Mouse (Mus musculus): ENCODE measurements around the gene Zfp36l1. TPM values are rescaled to one million over a fixed set of nuclear protein-coding genes. Genes with fewer than 3 reads are reported as not detected.
A peak's percentile ranks its signal among the peaks of the same experiment; 100 is the strongest.

The Zfp36l1 gene
- polyA plus RNA-seq, 3 experiments from 2014 or later: 109 to 177 (median 123) TPM

GRCm38 (mm10) chr12:80130558-80131358, 17.9 kb upstream of the Zfp36l1 start:
- ATAC-seq: peak; percentile 70

DNA sequence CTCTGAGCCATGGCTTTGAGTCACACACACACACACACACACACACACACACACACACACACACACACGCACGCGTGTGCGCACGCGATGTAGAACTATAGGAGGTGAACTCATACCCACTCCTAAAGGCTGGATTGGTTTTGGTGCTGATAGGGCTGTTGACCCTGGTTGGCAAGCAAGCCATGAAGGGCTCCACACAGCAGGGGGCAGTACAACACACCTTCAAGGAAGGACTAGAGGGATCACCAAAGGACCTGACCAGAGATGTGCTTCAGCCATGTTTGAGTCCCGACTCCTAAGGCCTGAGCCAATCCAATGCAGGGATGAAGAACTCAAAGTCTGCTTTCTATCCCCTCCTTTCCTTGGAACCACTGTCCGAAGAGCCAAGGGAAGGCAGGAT, 16.7 kb upstream of the Zfp36l1 start:
- no peak for ATAC-seq

DNA sequence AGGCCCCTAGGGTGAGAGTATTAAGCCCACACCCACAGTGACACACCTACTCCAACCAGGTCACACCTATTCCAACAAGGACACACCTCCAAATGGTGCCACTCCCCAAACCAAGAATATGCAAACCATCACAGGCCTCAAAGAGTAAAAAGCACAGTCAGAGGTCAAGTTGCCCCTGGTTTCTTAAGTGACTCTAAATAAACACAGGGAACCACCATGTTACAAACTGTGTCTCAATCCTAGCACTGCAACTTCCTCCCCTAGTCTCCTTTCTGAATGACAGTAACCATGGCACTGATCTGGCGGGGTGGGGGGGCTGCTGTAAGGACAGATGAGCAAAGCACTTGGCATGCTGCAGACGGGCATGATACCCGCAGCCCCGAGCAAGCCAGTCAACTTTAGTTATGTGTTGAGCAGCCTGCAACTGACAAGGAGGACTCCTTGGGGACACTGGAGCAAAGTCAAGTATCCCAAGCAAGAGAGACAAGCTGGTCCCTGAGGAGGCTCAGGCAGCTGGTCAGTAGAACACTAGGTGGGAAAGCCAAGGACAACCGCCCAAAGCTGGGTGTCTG, 14.5 kb upstream of the Zfp36l1 start:
- ATAC-seq: no peak

DNA sequence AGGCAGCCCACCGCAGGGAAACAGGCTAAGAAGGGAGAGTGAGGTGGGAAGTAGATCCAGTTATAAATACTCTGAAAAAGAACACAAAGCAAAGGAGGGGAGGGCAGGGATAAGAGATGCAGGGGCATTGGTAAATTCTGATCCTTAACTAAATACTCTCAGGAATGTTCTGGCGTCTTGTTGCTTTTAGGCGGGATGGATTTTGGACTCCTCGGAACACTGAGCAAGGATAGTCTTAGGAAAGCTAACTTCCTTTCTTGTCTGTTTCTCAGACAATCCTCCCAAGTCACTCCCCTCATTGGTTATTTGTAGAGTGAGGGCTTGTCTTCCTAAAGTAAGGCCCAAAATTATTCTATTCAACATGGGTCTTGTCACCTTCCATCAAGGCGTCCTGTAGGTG, 12.5 kb upstream of the Zfp36l1 start:
- no peak for ATAC-seq

GRCm38 (mm10) chr12:80124756-80125155, 11.9 kb upstream of the Zfp36l1 start:
- ATAC-seq: no peak

DNA sequence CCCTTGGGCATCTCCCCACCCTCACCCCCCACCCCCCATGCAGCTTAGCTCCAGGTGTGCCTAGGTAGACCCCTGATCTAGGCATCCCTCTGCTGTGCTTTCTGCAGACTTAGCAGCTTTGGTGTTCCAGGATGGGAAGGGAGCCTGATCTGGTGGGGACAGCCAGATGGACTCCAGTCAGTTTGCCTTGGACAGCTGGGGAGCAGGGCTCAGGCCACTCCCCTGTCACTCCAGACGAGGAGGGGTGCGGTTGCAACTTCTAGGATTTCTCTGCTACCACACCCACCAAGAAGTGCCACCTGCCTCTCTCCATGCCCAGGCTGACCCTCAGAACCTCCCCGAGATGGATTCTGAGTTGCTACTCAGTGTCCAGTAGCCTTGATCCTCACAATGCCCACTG, 11.4 kb upstream of the Zfp36l1 start:
- ATAC-seq: no peak

DNA sequence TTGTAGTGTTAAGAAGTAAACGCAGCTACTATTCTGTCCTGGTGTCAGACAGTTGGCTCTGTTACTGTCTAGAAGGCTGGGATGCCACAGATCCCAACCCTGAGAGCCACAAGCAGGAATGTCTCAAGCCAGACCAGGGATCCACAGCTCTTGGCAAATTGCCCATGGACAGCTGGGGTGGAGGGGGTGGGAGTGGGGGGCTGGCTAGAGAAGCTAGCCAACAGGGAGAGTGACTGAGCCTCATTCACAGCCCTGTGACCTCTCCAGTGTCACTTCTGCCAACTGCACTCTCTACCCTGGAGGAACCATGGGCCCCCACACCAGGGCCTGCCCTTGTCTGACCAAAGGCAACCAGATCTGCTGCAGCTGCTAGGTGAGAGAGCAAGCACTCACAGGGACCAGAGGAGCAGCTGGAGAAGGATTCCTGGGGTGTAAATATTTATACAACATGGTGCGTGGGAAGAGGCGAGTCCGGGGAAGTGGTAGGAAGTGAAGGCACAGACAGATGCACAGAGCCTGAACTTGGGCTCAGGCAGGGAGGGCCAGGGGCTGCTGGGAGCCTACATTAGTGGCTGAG, 10.5 kb upstream of the Zfp36l1 start:
- ATAC-seq: no peak

- no peak for ATAC-seq
These were observed 8.6 kb upstream of the Zfp36l1 start for GRCm38 (mm10) chr12:80121438-80121837.

DNA sequence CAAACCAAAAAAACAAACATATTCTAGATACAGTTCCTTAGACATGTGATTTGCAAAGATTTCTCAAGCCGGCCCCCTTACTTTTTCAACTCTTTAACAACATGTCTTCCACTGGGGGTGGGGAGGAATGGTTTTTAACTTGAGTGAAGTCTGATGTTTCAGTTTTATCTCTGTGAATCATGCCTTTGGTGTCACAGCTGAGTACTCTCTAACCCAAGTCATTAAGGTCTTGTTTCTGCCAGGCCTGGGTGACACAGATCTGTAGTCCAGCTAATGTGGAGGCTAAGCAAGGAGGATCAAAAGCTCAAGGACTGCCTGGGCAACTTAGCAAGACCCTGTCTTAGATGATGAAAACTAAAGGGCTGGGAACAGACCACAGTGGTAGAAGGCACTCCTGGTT, 5.8 kb upstream of the Zfp36l1 start:
- no peak for ATAC-seq

DNA sequence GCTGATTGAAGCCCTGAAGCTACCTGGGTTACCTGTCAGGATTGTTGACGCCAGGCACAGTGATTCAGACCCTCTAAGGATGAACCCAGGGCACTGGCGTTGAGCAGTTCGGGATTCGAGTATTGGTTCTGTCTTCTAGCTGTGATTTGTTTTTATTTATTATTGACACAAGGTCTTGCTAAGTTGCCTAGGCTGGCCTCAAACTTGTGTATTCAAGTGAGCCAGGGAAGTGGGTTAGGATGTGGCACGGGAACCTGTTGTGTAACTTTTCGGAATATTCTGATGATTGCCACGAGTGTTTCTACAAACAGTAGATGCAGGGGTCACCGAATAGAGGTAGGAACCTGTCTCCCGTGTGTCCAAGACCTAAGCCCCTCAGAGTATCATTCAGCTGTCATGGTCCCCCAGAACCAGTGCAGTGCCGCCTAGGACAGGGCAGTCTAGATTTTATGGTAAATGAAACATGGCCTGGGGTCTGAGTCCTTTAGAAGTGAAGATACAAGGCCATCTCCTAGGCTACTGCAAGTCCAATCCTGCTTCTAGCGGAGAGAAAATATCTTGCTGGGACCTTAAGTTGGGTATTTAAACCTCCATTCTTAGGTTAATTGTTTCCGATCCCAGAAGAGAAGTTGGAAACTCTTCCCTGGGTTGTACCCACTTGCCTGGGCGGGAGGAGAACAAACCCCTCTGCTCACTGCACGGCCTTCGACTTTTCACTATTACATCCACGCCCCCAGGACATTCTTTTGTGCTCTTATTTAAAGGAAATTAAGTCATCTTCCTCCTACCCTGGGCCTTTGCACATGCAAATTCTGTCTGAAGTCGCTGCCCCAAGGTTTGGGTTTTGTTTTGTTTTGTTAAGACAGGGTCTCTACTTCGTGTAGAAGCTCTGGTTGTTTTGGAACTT, 3.6 kb upstream of the Zfp36l1 start:
- no peak for ATAC-seq

DNA sequence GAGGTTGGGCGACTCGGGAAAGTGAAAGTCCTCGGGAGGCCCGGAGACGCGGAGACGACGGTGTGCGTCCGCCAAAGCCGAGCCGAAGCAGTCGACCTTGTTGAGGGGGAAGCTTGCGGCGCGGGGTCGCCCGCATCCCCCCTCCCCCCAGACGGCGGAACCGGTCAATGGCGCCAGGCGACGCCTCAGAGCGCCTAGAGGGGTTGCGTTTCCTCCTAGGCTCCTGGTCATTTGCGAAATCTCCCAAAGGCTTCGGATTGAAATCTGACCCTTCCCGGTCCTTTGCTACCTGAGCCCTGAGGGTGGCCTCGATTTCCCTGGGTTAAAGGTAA, 3.0 kb upstream of the Zfp36l1 start:
- ATAC-seq: no peak

GRCm38 (mm10) chr12:80115142-80115862, 2.5 kb upstream of the Zfp36l1 start:
- ATAC-seq: peak; percentile 44

DNA sequence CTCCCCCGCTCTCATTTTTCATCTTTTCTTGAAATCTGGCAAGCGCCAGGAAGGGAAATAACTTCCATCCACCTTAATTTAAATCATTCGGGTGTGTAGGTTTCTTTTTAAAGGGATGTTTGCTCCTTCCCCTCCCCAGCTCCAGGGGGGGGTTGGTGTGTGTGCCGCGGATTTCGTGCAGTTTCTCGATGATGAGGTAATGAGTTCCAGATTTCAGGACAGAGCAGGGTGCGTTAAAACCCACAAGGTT, 2.0 kb upstream of the Zfp36l1 start:
- ATAC-seq: no peak

- peak; percentile 5 for ATAC-seq
These were observed 1.4 kb upstream of the Zfp36l1 start for GRCm38 (mm10) chr12:80114031-80114891.

- ATAC-seq: no peak
These were observed 791 bp upstream of the Zfp36l1 start for GRCm38 (mm10) chr12:80113586-80114021.

DNA sequence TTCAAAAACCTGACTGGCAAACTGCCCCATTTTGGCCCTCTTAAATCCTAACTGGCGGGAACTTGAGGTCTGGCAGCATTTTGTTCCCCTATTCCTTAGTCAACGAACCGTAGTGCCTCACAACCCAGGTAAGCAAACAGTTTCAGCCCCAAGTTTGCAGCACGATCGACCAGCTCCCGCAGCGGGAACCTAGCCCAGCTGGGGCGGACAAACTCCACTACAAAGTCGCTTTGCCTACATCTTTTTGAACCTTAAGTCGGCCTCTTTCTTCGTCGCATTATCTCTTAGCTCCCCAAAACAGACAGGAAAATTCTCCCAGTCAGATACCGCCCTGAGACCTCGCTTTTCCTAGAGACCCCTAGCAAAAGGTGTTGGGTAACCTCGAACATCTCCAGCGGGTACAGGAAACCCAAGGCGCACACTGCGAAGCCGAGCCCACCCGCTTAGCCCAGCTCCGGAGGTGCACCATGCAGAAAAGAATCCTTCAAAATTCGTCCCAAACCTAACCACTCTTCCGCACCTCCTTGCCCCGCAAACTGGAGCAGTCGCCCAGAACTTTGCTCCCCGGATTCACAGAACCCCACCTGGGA, 647 bp downstream of the Zfp36l1 start:
- ATAC-seq: no peak

- no peak for ATAC-seq
These were observed 1.4 kb downstream of the Zfp36l1 start for GRCm38 (mm10) chr12:80111131-80112070.

DNA sequence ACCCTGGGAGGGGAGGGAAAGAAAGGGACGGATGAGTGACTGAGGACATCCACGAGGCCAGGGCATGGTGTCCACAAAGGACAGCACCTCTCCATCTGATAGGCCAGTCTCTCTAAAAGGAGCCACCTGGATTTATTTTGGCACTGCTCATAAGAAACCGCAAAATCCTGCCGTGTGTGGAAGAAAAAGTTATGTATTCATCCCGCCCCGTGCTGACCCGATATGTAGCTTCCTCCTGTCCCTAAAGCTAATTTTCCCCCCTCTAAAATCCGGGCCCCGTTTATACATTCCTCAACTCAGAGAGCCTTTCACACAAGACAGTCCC, 2.3 kb downstream of the Zfp36l1 start:
- no peak for ATAC-seq

GRCm38 (mm10) chr12:80109753-80110545, 2.9 kb downstream of the Zfp36l1 start:
- no peak for ATAC-seq

Data from inflammation-experienced regulatory T-cells, adult 6 months (primary cell).